ENCODE assay signal across 8 mouse cellular contexts in the genomic region with DNA sequence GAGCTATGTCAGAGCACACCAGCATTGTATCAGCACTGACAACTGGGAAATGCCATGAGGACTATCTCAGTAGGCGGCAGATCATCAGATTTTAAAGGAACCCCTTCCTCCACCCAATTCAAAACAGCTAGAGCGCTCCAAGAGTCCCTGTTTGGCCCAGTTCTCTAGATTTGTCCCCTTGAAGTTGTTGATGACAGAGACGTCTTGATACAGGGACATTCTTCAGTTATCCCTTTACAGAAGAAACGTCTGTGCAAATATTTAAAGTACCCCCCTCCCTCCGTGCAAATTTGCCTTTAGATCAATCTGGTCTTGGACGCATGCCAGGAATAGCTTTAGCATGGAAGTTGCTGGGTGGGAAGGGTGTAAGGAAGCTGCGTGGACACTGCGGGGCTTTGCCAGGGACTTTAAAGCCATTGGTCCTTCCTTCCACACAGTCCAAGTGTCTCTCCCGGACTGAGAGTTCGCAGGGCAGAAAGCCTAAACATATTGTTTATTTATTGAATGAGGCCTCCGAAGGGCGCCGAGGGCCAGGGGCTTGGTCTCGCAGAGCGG. TPM values are rescaled to one million over a fixed set of nuclear protein-coding genes. Genes with fewer than 3 reads are reported as not detected.
DNase-seq lines count a peak whose midpoint lies in the region; ATAC-seq lines count a peak whose summit lies in the region.

No protein-coding gene starts in this region.

- H3K4me3 ChIP-seq in megakaryocyte, embryonic 14.5 days (replicated peaks): peak overlapping the region; percentile 91
- peak overlapping the region; percentile 94 for H3K4me3 ChIP-seq in hindbrain, embryonic 10.5 days
- peak overlapping the region; percentile 58 for H3K4me3 ChIP-seq in liver, embryonic 15.5 days (replicated peaks)
- H3K4me3 ChIP-seq in stomach, embryonic 15.5 days (replicated peaks): peak overlapping the region; percentile 85

- WGBS in hindbrain, embryonic 10.5 days: 3% methylated on average over 15 of the region's 15 CpGs
- WGBS in liver, embryonic 15.5 days (ENCODE audit: insufficient replicate concordance): 4% methylated on average over 15 of the region's 15 CpGs
- WGBS in stomach, embryonic 15.5 days: 3% methylated on average over 15 of the region's 15 CpGs

- H3K36me3 ChIP-seq in megakaryocyte, embryonic 14.5 days (replicated peaks; ENCODE audit: low read length): no peaks in the 10 kb centered on the region
- no peaks in the 10 kb centered on the region for H3K36me3 ChIP-seq in hindbrain, embryonic 10.5 days
- no peaks in the 10 kb centered on the region for H3K36me3 ChIP-seq in liver, embryonic 15.5 days (replicated peaks)
- H3K36me3 ChIP-seq in stomach, embryonic 15.5 days: no peaks in the 10 kb centered on the region

- no peaks in the 10 kb centered on the region for H3K9me3 ChIP-seq in megakaryocyte, embryonic 14.5 days
- H3K9me3 ChIP-seq in hindbrain, embryonic 10.5 days: no peaks in the 10 kb centered on the region
- H3K9me3 ChIP-seq in liver, embryonic 15.5 days (replicated peaks): no peaks in the 10 kb centered on the region
- H3K9me3 ChIP-seq in stomach, embryonic 15.5 days: no peaks in the 10 kb centered on the region

- peak overlapping the region; percentile 90 for H3K27ac ChIP-seq in hindbrain, embryonic 10.5 days
- H3K27ac ChIP-seq in liver, embryonic 15.5 days (replicated peaks): no peak overlapping the region
- peak overlapping the region; percentile 76 for H3K27ac ChIP-seq in stomach, embryonic 15.5 days

- ATAC-seq in megakaryocyte, adult 5-6 weeks (ENCODE audit: poor library complexity, severe bottlenecking): no peak
- peak; percentile 22; the same call in 1 of the 2 replicates for ATAC-seq in liver, embryonic 15.5 days (ENCODE audit: insufficient read depth)
- ATAC-seq in stomach, embryonic 15.5 days (ENCODE audit: insufficient read depth, low FRiP score, low read depth): no peak

- H3K27me3 ChIP-seq in megakaryocyte, embryonic 14.5 days (replicated peaks): peaks cover 81% of the 10 kb centered on the region
- H3K27me3 ChIP-seq in hindbrain, embryonic 10.5 days (ENCODE audit: insufficient read depth, poor library complexity, severe bottlenecking): peaks cover 37% of the 10 kb centered on the region
- peaks cover 78% of the 10 kb centered on the region for H3K27me3 ChIP-seq in liver, embryonic 15.5 days
- no peaks in the 10 kb centered on the region for H3K27me3 ChIP-seq in stomach, embryonic 15.5 days (replicated peaks)

- peak; percentile 47 for DNase-seq in cerebellum, adult 11 months
- DNase-seq in cerebellum, adult 8-10 months: no peak
- no peak for DNase-seq in hindbrain, embryonic 10.5 days (ENCODE audit: low spot score)
- DNase-seq in spleen, adult 18-20 months: no peak

- peak overlapping the region; percentile 73 for H3K4me2 ChIP-seq in liver, embryonic 15.5 days
- H3K4me2 ChIP-seq in stomach, embryonic 15.5 days: peak overlapping the region; percentile 93

- H3K9ac ChIP-seq in liver, embryonic 15.5 days: no peak overlapping the region; the same call in 1 of the 2 replicates
- H3K9ac ChIP-seq in stomach, embryonic 15.5 days: peak overlapping the region; percentile 55; the same call in 1 of the 2 replicates

- H3K4me1 ChIP-seq in megakaryocyte, embryonic 14.5 days: peaks cover 18% of the 10 kb centered on the region
- H3K4me1 ChIP-seq in hindbrain, embryonic 10.5 days (replicated peaks): peaks cover 14% of the 10 kb centered on the region
- 0 out of 2 replicates have a peak, but pooled peaks cover 3% of the 10 kb centered on the region for H3K4me1 ChIP-seq in liver, embryonic 15.5 days (replicated peaks)
- H3K4me1 ChIP-seq in stomach, embryonic 15.5 days: 0 out of 2 replicates have a peak, but pooled peaks cover 4% of the 10 kb centered on the region

RNA-seq across cellular contexts. Expression of a gene that starts 0.6 kb away (rescaled TPM):
- not detected in 2 replicates for polyA plus RNA-seq in megakaryocyte, embryonic 14.5 days (2012; ENCODE audit: insufficient read depth, low replicate concordance)
- not detected in 2 replicates for total RNA-seq in megakaryocyte, adult 5-6 weeks (2015)
- total RNA-seq in megakaryocyte, adult 5-6 weeks (2017): 0.07 TPM in 1 of 2 replicates, not detected in the other
- polyA plus RNA-seq in hindbrain, embryonic 10.5 days (2016; fragmentation: Nextera tagmentation; extraction: Ambion mirVana): 13.8 and 15.4 TPM in 2 replicates
- 0.31 and 0.44 TPM in 2 replicates for polyA plus RNA-seq in liver, embryonic 15.5 days (2015; fragmentation: Nextera tagmentation; extraction: Ambion mirVana)
- 10.5 and 11.6 TPM in 2 replicates for polyA plus RNA-seq in stomach, embryonic 15.5 days (2015; fragmentation: Nextera tagmentation; extraction: Ambion mirVana)

RNA-seq across cellular contexts. Expression of a gene that starts 35.9 kb away (rescaled TPM):
- 1.2 and 5.3 TPM in 2 replicates for polyA plus RNA-seq in megakaryocyte, embryonic 14.5 days (2012; ENCODE audit: insufficient read depth, low replicate concordance)
- 15.8 and 20.6 TPM in 2 replicates for total RNA-seq in megakaryocyte, adult 5-6 weeks (2015)
- total RNA-seq in megakaryocyte, adult 5-6 weeks (2017): 36.2 and 41.9 TPM in 2 replicates
- polyA plus RNA-seq in hindbrain, embryonic 10.5 days (2016; fragmentation: Nextera tagmentation; extraction: Ambion mirVana): 17.8 and 18.3 TPM in 2 replicates
- polyA plus RNA-seq in liver, embryonic 15.5 days (2015; fragmentation: Nextera tagmentation; extraction: Ambion mirVana): 5.5 and 6.1 TPM in 2 replicates
- 13.3 and 14.1 TPM in 2 replicates for polyA plus RNA-seq in stomach, embryonic 15.5 days (2015; fragmentation: Nextera tagmentation; extraction: Ambion mirVana)

RNA-seq across cellular contexts. Expression of a gene that starts 45.4 kb away (rescaled TPM):
- polyA plus RNA-seq in megakaryocyte, embryonic 14.5 days (2012; ENCODE audit: insufficient read depth, low replicate concordance): not detected in 2 replicates
- not detected in 2 replicates for total RNA-seq in megakaryocyte, adult 5-6 weeks (2015)
- total RNA-seq in megakaryocyte, adult 5-6 weeks (2017): not detected in 2 replicates
- not detected in 2 replicates for polyA plus RNA-seq in hindbrain, embryonic 10.5 days (2016; fragmentation: Nextera tagmentation; extraction: Ambion mirVana)
- polyA plus RNA-seq in liver, embryonic 15.5 days (2015; fragmentation: Nextera tagmentation; extraction: Ambion mirVana): not detected in 2 replicates
- polyA plus RNA-seq in stomach, embryonic 15.5 days (2015; fragmentation: Nextera tagmentation; extraction: Ambion mirVana): not detected in 2 replicates
